Mouse (Mus musculus) duodenum, adult 2 months (tissue): ENCODE data around the gene Rprm. TPM values are rescaled to one million over a fixed set of nuclear protein-coding genes. Genes with fewer than 3 reads are reported as not detected.

ENCODE experiments used
- polyA plus RNA-seq: library from polyadenylated mRNA; depleted of rRNA; stranded (reverse); fragments of >200 nt; gene quantifications from 2 replicates; pipeline ENCODE4 v1.2.3, GENCODE M21; 2012; ENCODE audit warnings: low replicate concordance; rRNA removed

The Rprm gene
- 0.93 TPM in 1 of 2 replicates, not detected in the other for polyA plus RNA-seq

GRCm38 (mm10) chr2:54085430-54086087 is at the start of gene Rprm:
Gene Rprm, minus strand, starts transcription at chr2:54085552.

